Mouse (Mus musculus) myocyte (in vitro differentiated cells): Measurements from ENCODE around the gene Nell1. TPM values are rescaled to one million over a fixed set of nuclear protein-coding genes. Genes with fewer than 3 reads are reported as not detected.

Source experiments
- H3K27me3 ChIP-seq: one replicate; pipeline ENCODE4 v1.6.1; 2011; ENCODE audit not compliant: control insufficient read depth, insufficient read depth, insufficient read length
- H3K36me3 ChIP-seq: one replicate; pipeline ENCODE4 v1.6.1; 2011; ENCODE audit not compliant: control insufficient read depth, insufficient read depth
- H3K4me2 ChIP-seq: one replicate; pipeline ENCODE4 v1.6.1; 2011; ENCODE audit warnings: low read depth, control low read depth
- H3K4me3 ChIP-seq: one replicate; pipeline ENCODE4 v1.5.1; 2011; ENCODE audit warnings: mild to moderate bottlenecking, control low read depth, moderate library complexity
- H3K79me2 ChIP-seq: one replicate; pipeline ENCODE4 v1.6.1; 2011; ENCODE audit not compliant: control insufficient read depth, insufficient read depth
- H3ac ChIP-seq: one replicate; pipeline ENCODE4 v1.6.1; 2011; ENCODE audit not compliant: control insufficient read depth, insufficient read length
- CEBPB ChIP-seq: IDR thresholded peaks from 2 replicates; pipeline ENCODE4 v1.6.1; 2011; ENCODE audit warnings: mild to moderate bottlenecking, moderate library complexity; ENCODE audit not compliant: poor library complexity, insufficient read depth, severe bottlenecking
- E2F4 ChIP-seq: IDR thresholded peaks from one replicate; pipeline ENCODE4 v1.6.1; 2011; ENCODE audit warnings: mild to moderate bottlenecking, control low read depth, moderate library complexity; ENCODE audit not compliant: insufficient read depth
- MAX ChIP-seq: IDR thresholded peaks from one replicate; pipeline ENCODE4 v1.6.1; 2011; ENCODE audit warnings: low read depth, mild to moderate bottlenecking, control low read depth
- MYOD1 ChIP-seq, 3 experiments: IDR thresholded peaks; one replicate each; pipeline ENCODE4 v1.6.1; 2011; ENCODE audit warnings: control low read depth in 2 of 3, low read depth in 2 of 3, mild to moderate bottlenecking in 2 of 3, moderate library complexity in 1 of 3; ENCODE audit not compliant: insufficient read length in 2 of 3, control insufficient read depth in 1 of 3
- MYOG ChIP-seq, 3 experiments: IDR thresholded peaks; one replicate each; pipeline ENCODE4 v1.6.1; 2011; ENCODE audit warnings: control low read depth in 2 of 3, low read depth in 2 of 3, mild to moderate bottlenecking in 2 of 3; ENCODE audit not compliant: insufficient read length in 2 of 3, control insufficient read depth in 1 of 3, insufficient read depth in 1 of 3
- POLR2A ChIP-seq: IDR thresholded peaks from one replicate; pipeline ENCODE4 v1.6.1; 2011; ENCODE audit warnings: low read depth, mild to moderate bottlenecking, control low read depth, moderate library complexity; ENCODE audit not compliant: insufficient read length
- POLR2AphosphoS2 ChIP-seq: IDR thresholded peaks from one replicate; pipeline ENCODE4 v1.6.1; 2011; ENCODE audit warnings: low read depth, control low read depth; ENCODE audit not compliant: insufficient read length
- REST ChIP-seq: IDR thresholded peaks from one replicate; pipeline ENCODE4 v1.6.1; 2011; ENCODE audit warnings: mild to moderate bottlenecking, control low read depth, moderate library complexity; ENCODE audit not compliant: insufficient read depth, insufficient read length
- SRF ChIP-seq: IDR thresholded peaks from one replicate; pipeline ENCODE4 v1.6.1; 2011; ENCODE audit warnings: low read depth; ENCODE audit not compliant: control insufficient read depth, insufficient read length
- TCF12 ChIP-seq: IDR thresholded peaks from one replicate; pipeline ENCODE4 v1.6.1; 2011; ENCODE audit warnings: mild to moderate bottlenecking, control low read depth; ENCODE audit not compliant: poor library complexity, insufficient read depth, severe bottlenecking
- TCF3 ChIP-seq: IDR thresholded peaks from one replicate; pipeline ENCODE4 v1.6.1; 2011; ENCODE audit warnings: low read depth, control low read depth; ENCODE audit not compliant: insufficient read length
- USF1 ChIP-seq: IDR thresholded peaks from one replicate; pipeline ENCODE4 v1.6.1; 2011; ENCODE audit warnings: low read depth, mild to moderate bottlenecking, control low read depth, moderate library complexity
- polyA plus RNA-seq: library from polyadenylated mRNA; unstranded; fragments of >200 nt; fragmentation: generic; extraction: Trizol; gene quantifications from one replicate; pipeline ENCODE4 v1.2.1, GENCODE M21; 2012; ENCODE audit warnings: missing spikeins

The Nell1 gene
- polyA plus RNA-seq, 1 experiment, result not detected

DNA sequence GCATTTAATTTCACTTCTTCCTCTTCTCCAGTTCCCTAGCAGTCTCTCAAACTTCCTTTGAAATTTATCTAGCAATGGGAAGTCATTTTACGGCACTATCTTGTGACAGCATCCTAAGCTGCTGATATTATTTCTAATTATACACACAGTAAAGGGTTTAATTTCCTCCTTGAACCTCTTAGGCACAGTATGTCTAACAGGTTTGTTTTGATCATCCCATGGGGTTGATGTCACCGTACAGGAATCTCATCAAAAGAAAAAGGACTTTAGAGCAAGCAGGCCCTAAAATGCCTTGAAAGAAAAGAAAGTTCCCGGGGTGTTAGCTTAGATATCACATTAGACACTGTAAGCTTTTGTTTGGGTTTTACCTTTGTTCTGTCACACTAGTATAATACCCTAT lies 654.5 kb downstream of the Nell1 start:
- Histone ChIP-seq H3K4me2 (no peak overlapping the region), H3ac (no peak overlapping the region), H3K36me3 (no peaks in the 10 kb centered on the region), H3K79me2 (no peaks in the 10 kb centered on the region), H3K4me3 (no peak overlapping the region), H3K27me3 (no peaks in the 10 kb centered on the region)
- TF ChIP-seq SRF (no peak), E2F4 (no peak), TCF3 (no peak), MAX (no peak), USF1 (no peak), REST (no peak), TCF12 (no peak), CEBPB (no peak), MYOG (IDR thresholded peaks at IDR 0.05; ENCODE audit: control insufficient read depth in 1 of 3, insufficient read depth in 1 of 3, insufficient read length in 2 of 3, low read depth in 2 of 3) (no peak), MYOD1 (IDR thresholded peaks at IDR 0.05; ENCODE audit: control insufficient read depth in 1 of 3, insufficient read length in 2 of 3, low read depth in 2 of 3) (no peak), POLR2A (no peak), POLR2AphosphoS2 (no peak)

- Histone ChIP-seq H3K36me3 (no peaks in the 10 kb centered on the region), H3K4me3 (no peak overlapping the region), H3K27me3 (no peaks in the 10 kb centered on the region), H3K79me2 (no peaks in the 10 kb centered on the region), H3K4me2 (no peak overlapping the region), H3ac (no peak overlapping the region)
- TF ChIP-seq POLR2A (no peak), POLR2AphosphoS2 (no peak), CEBPB (no peak), MYOG (IDR thresholded peaks at IDR 0.05; ENCODE audit: control insufficient read depth in 1 of 3, insufficient read depth in 1 of 3, insufficient read length in 2 of 3, low read depth in 2 of 3) (no peak), TCF12 (no peak), SRF (no peak), E2F4 (no peak), MAX (no peak)
Observed at GRCm38 (mm10) chr7:50633147-50633546, 658.5 kb downstream of the Nell1 start.

DNA sequence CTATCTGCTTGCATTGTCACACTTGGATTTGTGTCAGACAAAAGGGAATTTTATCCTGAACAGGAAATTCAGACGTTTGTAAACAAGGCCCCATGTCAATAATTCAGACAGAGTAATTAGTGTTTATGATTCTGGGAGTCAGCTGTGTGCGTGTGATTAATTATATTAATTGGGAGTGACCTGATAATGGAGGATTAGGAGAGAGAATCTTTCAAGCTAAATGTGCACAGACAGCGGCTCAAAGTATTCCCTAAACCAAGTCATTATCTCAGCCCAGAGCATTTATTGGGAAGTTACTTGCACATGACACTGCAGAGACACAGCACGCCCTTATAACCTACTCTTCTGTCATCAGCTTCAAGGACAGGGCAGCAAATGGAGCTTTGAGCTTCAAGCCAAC lies 697.6 kb downstream of the Nell1 start:
- Histone ChIP-seq H3K36me3 (no peaks in the 10 kb centered on the region), H3K27me3 (no peaks in the 10 kb centered on the region), H3K4me2 (no peak overlapping the region), H3K79me2 (no peaks in the 10 kb centered on the region), H3K4me3 (no peak overlapping the region), H3ac (no peak overlapping the region)
- TF ChIP-seq TCF12 (no peak), MAX (no peak), MYOG (IDR thresholded peaks at IDR 0.05; ENCODE audit: control insufficient read depth in 1 of 3, insufficient read depth in 1 of 3, insufficient read length in 2 of 3, low read depth in 2 of 3) (no peak), TCF3 (no peak), REST (no peak), USF1 (no peak), POLR2AphosphoS2 (no peak), SRF (no peak), MYOD1 (IDR thresholded peaks at IDR 0.05; ENCODE audit: control insufficient read depth in 1 of 3, insufficient read length in 2 of 3, low read depth in 2 of 3) (no peak)

DNA sequence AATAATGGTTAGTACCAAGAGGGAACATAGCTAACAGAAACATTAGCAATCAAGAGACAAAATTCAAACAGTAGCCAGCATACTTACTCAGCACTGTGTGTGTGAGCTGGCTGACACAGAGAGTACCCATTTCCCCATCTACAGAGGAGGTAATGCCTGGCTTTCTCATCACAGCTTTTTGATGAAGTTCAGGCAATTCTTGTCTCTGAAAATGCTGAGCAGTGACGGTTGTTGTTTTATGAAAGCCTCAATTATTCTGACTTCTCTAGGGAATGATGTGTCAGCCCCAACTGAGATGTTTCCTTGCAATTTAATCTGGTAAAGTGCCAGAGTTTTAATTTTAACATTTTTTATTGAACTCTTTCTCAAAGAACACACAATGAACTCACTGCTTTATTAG lies 700.8 kb downstream of the Nell1 start:
- Histone ChIP-seq H3K27me3 (no peaks in the 10 kb centered on the region), H3K4me3 (no peak overlapping the region), H3ac (no peak overlapping the region), H3K4me2 (no peak overlapping the region), H3K79me2 (no peaks in the 10 kb centered on the region), H3K36me3 (no peaks in the 10 kb centered on the region)
- TF ChIP-seq POLR2A (no peak), USF1 (no peak)

- no peak overlapping the region for H3K4me3 ChIP-seq
- H3K36me3 ChIP-seq, result no peaks in the 10 kb centered on the region
- H3K79me2 ChIP-seq, result no peaks in the 10 kb centered on the region
- no peaks in the 10 kb centered on the region for H3K27me3 ChIP-seq
- H3ac ChIP-seq, result no peak overlapping the region
- H3K4me2 ChIP-seq, result no peak overlapping the region
- TF ChIP-seq TCF12 (no peak), POLR2AphosphoS2 (no peak), MYOG (IDR thresholded peaks at IDR 0.05; ENCODE audit: control insufficient read depth in 1 of 3, insufficient read depth in 1 of 3, insufficient read length in 2 of 3, low read depth in 2 of 3) (no peak), MYOD1 (IDR thresholded peaks at IDR 0.05; ENCODE audit: control insufficient read depth in 1 of 3, insufficient read length in 2 of 3, low read depth in 2 of 3) (no peak), E2F4 (no peak), MAX (no peak), USF1 (no peak), TCF3 (no peak), POLR2A (no peak), CEBPB (no peak), SRF (no peak), REST (no peak)
Observed at GRCm38 (mm10) chr7:50677511-50677910, 702.8 kb downstream of the Nell1 start.
